In the genomic region with DNA sequence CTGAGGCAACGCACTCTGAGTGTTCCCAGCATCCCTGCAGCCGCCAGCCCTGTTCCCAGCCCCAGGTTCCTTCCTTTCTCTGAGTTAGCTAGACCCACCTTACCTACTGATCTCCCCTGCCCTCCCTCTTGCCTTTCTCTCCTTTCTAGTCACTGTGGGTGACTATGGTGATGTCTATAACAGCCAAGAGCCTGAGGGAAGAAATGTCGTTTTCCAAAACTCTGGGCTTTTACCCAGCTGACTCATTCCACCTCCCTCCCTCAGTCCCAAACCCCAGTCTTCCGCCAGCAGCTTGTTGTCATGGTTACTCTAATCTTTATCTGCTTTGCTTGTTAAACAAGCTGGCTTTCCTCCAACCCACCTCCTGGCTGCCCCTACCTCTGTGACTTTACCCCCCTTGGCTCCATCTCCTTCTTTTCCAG, we compare ENCODE assay signal across 9 mouse cellular contexts.
A peak's percentile ranks its signal among the peaks of the same experiment; 100 is the strongest.
DNase-seq lines count a peak whose midpoint lies in the region; ATAC-seq lines count a peak whose summit lies in the region.
"Had no signal": no experiment of that assay in that cellular context is flagged by ENCODE, and none has a peak within 500 bp of the region (broad histone marks: within the 10 kb centered on the region; RNA-seq: fewer than 3 reads in every experiment).

No protein-coding gene starts in this region.

- no peak overlapping the region for H3K4me3 ChIP-seq in intestine, embryonic 16.5 days (ENCODE audit: low read length)
- H3K4me3 ChIP-seq: neural tube, embryonic 12.5 days had no signal

- peak; percentile 92 for DNase-seq in heart, adult 11 months
- no peak for DNase-seq in heart, postnatal 25 days (ENCODE audit: low spot score)
- DNase-seq in ZHBTc4 (ENCODE audit: low read depth, low spot score) = peak; percentile 29
- peak; percentile 82 for DNase-seq in fibroblast of lung, adult 2 months (ENCODE audit: low read depth)
- peak; percentile 20 to 50 for DNase-seq in heart, postnatal 14 days
- DNase-seq in lung, postnatal 25 days (ENCODE audit: low spot score) = peak; percentile 5

- H3K4me2 ChIP-seq in intestine, embryonic 16.5 days (ENCODE audit: low read depth, low read length) = no peak overlapping the region
- H3K4me2 ChIP-seq: neural tube, embryonic 12.5 days had no signal

- WGBS in intestine, embryonic 16.5 days = 48% methylated on average over 4 of the region's 4 CpGs

- no peaks in the 10 kb centered on the region for H3K9me3 ChIP-seq in intestine, embryonic 16.5 days (ENCODE audit: control insufficient read depth, low read length)
- H3K9me3 ChIP-seq: neural tube, embryonic 12.5 days had no signal

- H3K4me1 ChIP-seq in intestine, embryonic 16.5 days (ENCODE audit: control insufficient read depth, insufficient read depth, low read length) = 0 out of 2 replicates have a peak, but pooled peaks cover 4% of the 10 kb centered on the region

- ATAC-seq in erythroid progenitor cell, adult 5-6 weeks (replicated peaks; ENCODE audit: low FRiP score, poor library complexity, severe bottlenecking) = no peak
- no peak for ATAC-seq in intestine, embryonic 16.5 days

- intact Hi-C loops in heart, postnatal 25 days (cut with DNase I) = no loop called here
- intact Hi-C loops in heart, postnatal 14 days (cut with DNase I) = no loop called here

- no peak overlapping the region for H3K27ac ChIP-seq in intestine, embryonic 16.5 days (ENCODE audit: low read length)
- H3K27ac ChIP-seq: neural tube, embryonic 12.5 days had no signal

- H3K9ac ChIP-seq in intestine, embryonic 16.5 days (ENCODE audit: low read depth, low read length) = no peak overlapping the region
- H3K9ac ChIP-seq: neural tube, embryonic 12.5 days had no signal

- no peaks in the 10 kb centered on the region for H3K36me3 ChIP-seq in intestine, embryonic 16.5 days (ENCODE audit: control insufficient read depth, insufficient read depth, low read length)
- H3K36me3 ChIP-seq: neural tube, embryonic 12.5 days had no signal

- H3K27me3 ChIP-seq in intestine, embryonic 16.5 days (replicated peaks; ENCODE audit: control insufficient read depth, insufficient read depth, low read length) = no peaks in the 10 kb centered on the region
- H3K27me3 ChIP-seq: neural tube, embryonic 12.5 days had no signal
